Mouse (Mus musculus): ENCODE measurements around the gene Klhl15.

DNA sequence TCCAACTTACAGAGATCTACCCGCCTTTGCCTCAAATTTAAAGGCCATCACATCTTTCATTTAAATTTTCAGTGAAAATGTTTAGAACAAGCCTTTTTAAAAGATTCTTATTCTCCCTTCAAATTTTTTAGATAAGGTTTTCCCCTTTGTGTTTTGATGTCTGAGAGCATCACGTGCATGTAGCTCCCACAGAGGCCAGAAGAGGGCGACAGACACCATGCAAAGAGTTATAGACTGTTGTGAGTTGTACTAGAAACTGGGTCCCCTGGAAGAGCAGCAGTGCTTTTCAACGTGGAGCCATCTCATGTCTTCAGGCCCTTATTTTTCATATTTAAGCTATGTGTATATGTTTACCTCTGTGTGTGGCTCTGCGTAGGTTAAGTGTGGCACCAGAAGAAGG is 36.6 kb upstream of the Klhl15 start:
- no peak for TF ChIP-seq POLR2AphosphoS2 (IDR thresholded peaks at IDR 0.05; ENCODE audit: insufficient read length, low read depth)
- TF ChIP-seq POLR2A (IDR thresholded peaks at IDR 0.05; ENCODE audit: insufficient read length, low read depth) = no peak
- TF ChIP-seq MYOG (IDR thresholded peaks at IDR 0.05; ENCODE audit: control insufficient read depth in 1 of 3, insufficient read depth in 1 of 3, insufficient read length in 2 of 3, low read depth in 2 of 3) = no peak
- TF ChIP-seq MAX (IDR thresholded peaks at IDR 0.05; ENCODE audit: low read depth) = no peak
